Mouse (Mus musculus) cerebellum, adult 11-12 months (tissue): ENCODE results near the gene Lamtor2.
A peak's percentile ranks its signal among the peaks of the same experiment; 100 is the strongest.

Source experiments
- DNase-seq: peaks from one replicate; pipeline ENCODE4 v3.0.0; 2022

Gene Lamtor2

GRCm38 (mm10) chr3:88541622-88542401, 11.1 kb downstream of the Lamtor2 start:
- DNase-seq, result peak; percentile 63

GRCm38 (mm10) chr3:88540085-88540484, 12.8 kb downstream of the Lamtor2 start:
- no peak for DNase-seq

DNA sequence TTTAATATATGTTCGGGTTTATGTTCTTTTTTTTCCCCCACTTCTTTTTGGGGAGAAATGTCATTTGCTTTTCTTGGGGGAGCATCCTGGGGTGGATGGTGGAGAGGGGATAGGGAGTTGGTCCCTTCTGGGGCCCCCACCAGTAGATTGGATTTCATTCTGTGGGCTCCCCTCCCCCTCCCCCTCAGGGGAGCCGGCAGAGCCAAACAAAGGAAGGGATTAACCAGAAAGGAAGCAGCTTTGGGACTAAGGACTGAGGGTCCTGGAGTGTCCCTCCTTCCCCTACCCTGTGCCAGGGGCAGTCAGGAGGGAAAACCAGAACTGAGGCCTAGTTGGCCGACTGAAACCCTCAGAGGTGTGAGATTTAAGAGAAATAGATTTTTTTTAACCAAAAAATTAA, 13.5 kb downstream of the Lamtor2 start:
- no peak for DNase-seq

- no peak for DNase-seq
Measured at GRCm38 (mm10) chr3:88538271-88539145, 14.4 kb downstream of the Lamtor2 start.

GRCm38 (mm10) chr3:88537146-88537545, 15.7 kb downstream of the Lamtor2 start:
- no peak for DNase-seq

- DNase-seq, result peak; percentile 88
Measured at GRCm38 (mm10) chr3:88536103-88536930, 16.6 kb downstream of the Lamtor2 start.

GRCm38 (mm10) chr3:88535527-88535926, 17.3 kb downstream of the Lamtor2 start:
- no peak for DNase-seq

DNA sequence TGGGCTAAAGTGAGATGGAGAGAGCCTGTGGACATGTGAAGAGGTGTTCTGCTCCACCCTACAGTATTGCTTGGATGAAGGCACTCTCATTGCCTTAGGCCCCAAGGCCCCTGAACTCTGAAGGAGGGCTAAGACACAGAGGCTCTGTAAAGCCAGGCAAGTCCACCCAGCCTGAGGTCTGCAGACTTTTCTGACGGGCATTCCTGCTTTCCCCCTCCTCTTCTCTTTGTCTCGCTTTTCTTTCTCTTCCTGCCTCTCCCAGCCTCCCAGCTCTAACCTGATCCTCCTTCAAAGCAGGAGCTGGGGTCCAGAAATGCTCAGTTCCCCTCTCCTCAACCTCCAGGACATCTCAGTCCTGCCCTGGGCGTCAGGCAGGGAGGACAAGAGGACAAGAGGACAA, 17.9 kb downstream of the Lamtor2 start:
- no peak for DNase-seq

DNA sequence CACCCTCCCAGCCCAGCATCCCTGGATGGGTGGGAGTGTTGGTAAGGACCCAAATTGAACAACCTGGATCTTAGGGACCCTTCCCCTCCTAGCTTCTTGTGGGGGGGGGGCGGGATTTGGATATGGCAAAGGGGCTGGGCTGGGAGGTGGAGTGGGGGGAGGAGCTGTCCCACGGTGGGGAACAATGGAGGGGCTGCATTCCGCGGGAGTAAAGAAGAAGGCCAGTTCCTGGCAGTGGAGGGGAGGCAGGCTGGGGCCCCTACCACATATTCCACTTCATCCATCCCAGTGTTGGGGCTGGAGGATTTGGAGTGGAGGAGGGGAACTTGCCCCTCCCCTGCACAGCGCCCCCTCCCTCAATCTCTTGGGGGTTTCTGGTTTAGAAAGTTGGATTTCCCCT, 19.2 kb downstream of the Lamtor2 start:
- DNase-seq, result peak; percentile 39

- DNase-seq, result peak; percentile 70
Measured at GRCm38 (mm10) chr3:88532689-88533511, 20.0 kb downstream of the Lamtor2 start.

DNA sequence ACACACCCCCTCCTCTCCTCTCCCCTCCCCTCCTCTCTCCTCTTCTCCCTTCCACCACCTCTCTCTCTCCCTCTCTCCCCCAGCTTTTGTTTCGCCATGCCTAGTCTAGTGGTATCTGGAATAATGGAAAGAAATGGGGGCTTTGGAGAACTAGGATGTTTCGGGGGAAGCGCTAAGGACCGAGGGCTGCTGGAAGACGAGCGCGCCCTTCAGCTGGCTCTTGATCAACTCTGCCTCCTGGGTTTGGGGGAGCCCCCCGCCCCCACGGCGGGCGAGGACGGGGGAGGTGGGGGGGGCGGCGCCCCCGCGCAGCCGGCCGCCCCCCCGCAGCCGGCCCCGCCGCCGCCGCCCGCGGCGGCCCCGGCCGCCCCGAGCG, 20.6 kb downstream of the Lamtor2 start, which contains the start of gene Mex3a:
TSS of gene Mex3a (plus strand) at position 97 of the 376 bp plus-strand sequence.
- DNase-seq, result no peak

- DNase-seq, result peak; percentile 86
Measured at GRCm38 (mm10) chr3:88531348-88532298, 21.3 kb downstream of the Lamtor2 start.

DNA sequence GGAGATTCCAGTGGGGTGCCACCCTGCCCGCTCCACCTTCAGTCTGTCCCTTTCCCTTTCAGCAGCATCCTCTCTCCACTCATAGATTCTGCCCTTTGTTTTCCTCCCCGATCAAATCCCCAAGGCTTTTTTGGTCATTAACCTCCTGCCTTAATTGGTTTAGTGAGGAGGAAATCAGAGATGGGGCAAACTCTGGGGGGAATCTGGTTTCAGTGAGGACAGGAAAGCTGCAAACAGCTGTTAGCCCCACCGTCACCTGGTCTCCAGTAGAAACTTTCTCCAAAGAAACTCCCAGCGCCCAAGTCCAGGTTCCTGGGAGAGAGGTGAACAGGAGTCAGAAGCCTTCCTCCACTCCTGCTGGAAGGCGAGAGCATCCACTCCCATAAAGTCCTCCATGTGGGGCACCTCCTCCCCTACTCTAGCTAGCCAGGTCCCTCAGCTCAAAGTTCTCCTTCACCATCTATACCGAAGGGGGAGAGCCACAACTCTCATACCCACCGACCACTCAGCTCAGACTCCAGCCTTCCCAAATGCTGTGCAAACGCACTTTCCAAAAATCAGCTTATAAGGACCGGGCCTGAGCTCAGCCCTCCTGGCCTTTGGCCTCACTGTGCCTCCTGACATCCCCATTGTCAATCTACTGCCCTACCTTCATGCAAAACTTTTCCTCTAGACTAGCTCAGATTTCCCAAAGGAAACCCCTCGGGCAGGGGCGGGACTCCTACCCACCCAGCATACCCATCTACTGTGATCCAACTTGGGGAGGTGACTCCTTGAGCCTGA, 22.6 kb downstream of the Lamtor2 start:
- DNase-seq, result no peak

DNA sequence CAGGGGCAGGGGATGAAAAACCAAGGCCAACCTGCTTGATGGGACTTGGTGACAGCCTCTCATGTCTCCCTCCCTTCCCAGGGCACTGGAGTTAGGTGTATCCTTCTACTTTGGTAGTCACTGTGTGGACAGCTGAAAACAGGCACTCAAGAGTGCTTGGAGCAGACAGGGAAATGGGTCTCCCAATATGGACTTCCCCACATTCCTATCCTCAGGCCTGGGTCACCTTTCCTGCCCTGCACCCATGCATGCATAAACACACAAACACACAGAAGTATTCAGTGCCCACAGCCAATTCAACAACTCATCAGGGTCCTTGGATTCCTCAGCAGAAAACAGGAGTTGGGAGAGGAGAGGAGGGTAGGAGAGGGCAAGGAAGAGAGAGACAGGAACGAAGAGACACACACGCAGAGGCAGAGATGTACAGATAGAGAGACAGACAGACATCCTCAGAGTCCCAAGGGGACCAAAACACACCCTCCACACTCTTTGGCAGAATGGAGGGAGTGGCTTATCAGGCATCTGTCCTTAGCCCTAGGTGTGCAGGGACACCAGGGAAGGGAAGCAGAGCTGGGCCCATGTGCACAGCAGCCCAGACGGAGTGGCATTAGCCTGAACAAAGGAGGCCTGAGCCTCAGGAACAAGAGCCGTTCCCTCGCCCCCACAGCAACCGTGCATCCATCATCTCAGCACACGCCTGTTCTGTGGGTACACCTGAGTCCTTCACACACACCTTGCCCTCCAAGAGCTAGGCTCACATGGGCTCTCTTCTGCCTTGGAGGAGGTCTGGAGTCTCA, 23.5 kb downstream of the Lamtor2 start:
- no peak for DNase-seq

- DNase-seq, result no peak
Measured at GRCm38 (mm10) chr3:88528646-88529045, 24.2 kb downstream of the Lamtor2 start.

DNA sequence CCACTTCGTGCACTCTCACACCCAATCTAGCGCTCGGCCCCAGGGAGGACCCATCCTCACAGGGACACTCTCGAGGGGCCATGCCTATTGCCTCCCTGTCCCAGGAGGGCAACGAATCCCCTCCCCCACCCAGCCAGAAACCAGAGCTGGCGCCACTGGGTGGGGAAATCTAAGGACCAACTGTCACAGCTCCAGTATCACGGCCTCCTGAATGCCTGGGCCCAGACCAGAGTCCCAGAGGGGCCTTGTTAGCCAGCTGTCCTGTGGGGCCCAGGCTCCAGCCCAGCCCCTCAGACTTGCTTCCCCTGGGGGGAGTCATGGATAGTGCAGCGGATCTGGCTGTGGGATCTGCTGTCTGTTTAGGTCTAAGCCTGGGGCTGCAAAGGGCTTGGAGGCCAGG, 25.3 kb downstream of the Lamtor2 start:
- no peak for DNase-seq

DNA sequence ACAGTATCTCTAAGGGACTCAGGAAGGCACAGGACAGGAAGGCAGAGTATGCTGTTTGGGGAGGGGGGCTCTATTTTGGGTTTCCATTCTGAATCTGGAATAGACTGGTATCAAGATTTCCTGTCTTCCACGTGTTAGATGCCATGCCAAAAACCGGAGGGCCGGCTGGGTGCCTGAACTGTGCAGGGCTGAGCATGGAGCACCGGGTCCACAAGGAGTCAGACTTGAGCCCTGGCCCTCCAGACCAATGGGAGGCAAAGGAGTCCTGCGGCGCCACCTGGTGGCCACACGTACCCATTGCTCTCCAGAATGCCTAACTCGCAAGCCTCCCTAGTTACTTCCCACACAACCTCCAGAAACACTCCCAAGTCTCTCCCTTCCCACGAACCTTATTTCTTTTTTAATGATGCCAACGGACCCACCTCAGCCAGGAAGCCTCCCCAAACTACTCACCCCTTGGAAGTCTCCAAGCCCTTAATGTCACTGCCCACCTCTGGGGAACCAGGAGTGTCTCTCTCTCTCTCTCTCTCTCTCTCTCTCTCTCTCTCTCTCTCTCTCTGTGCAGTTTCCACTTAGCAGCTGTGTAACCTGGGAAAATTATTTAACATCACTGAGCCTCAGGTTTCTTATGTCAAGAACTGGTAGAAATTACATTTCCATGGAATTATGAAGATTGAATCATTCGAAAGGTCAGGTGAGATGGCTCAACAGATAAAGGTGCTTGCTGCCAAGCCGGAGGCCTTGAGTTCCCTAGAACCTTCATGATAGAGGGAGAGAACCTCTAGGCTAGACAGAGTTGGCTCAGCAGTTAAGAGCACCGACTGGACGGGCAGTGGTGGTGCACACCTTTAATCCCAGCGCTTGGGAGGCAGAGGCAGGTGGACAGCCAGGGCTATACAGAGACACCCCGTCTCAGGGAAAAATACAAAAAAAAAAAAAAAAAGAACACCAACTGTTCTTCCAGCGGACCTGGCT, 26.4 kb downstream of the Lamtor2 start:
- peak; percentile 86 for DNase-seq

DNA sequence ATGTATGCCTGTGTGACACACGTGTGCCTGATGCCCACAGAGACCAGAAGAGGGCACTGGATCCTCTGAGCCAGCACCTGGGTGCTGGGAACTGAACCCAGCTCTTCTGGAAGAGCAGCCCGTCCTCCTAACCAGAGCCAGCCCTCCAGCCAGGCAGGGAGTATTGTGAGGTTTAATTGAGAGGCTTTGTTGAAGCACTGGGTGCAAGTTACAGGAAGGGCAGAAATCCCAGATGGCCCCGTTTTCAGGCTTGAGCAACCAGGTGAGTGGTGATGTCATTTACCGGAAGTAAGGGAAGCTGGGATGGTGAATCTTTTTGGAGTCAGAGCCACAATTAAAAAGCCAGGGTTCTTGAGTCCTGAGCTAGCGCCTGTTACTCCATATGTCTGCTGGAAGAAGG, 27.9 kb downstream of the Lamtor2 start:
- DNase-seq, result peak; percentile 15
